Mouse (Mus musculus): ENCODE data around the gene Adcy5.

Gene Adcy5

DNA sequence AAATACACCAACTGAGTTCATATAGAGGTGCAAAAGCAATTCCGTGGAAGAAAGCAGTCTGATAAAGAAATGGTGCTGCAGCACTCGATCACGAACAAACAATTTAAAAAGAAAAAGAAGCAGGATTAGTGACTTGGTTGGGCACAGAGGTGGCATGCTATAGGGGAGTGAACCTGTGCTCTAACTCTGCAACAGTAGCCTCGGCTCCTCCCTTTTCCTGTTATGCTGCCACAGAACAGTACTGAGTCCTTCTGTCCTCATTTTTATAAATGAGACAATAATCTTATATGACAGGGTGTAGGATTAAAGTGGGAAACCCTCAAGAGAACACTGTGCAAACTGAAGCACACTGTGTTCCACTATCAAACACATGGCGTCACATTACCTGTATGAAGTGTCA, 162.8 kb downstream of the Adcy5 start:
- no peak for DNase-seq (ENCODE audit: low spot score)

DNA sequence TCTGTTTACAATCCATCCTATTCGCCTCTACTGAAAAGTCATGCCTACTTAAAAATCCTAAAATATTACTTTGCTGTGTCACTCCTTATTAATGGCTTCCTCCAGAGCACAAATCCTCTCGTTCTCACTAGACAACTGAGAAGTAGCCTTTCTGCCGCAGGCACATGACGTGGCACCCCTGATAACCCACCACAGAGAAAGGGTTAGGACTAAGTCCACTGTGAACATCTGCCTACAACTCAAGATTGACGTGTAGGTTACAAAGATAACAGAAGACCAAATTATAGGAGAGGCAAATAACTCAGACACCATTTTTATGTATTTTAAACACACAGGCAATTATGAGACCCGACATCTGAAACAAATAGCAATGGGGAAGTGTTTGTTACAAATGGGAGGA, 163.7 kb downstream of the Adcy5 start:
- no peak for DNase-seq (ENCODE audit: low spot score)

DNA sequence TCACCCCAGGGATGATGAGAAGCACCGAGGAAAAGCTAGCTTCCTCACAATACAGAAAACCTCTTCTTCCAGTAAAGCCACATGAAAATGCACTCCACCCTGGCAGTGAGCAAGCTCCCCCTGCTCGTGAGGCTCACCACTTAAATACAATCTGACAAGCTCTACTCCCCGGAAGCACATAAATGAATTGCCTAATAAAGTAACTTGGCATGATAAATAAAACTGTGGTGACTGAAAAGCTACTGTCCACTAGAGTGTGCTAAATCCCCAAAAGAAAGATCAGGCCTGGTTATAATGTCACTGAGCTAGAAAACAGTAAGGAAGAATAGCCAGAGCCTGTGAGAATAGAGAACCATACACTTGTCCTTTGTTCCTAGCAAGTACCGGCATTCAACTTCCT, 164.7 kb downstream of the Adcy5 start:
- no peak for DNase-seq (ENCODE audit: low spot score)

- DNase-seq (ENCODE audit: low spot score): no peak
Observed at GRCm38 (mm10) chr16:35319773-35320172, 165.1 kb downstream of the Adcy5 start.

DNA sequence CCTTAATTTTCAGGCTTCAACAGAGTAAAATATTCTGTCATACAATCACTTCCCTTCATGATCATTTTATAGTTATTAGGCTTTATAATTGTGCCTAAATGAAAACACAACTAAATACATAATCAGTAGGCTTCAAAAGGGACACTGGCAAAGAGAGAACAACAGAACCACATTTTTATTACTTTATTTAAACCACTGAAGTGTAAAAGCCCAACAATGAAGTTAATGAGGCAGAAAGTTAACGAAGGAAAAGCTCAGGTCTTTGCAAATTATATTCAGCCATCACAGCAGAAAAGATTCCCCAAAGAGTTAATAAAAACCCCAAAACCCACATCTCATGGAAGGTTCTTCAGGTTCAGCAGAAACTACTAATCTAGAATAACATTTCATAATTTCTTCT, 175.8 kb downstream of the Adcy5 start:
- DNase-seq (ENCODE audit: low spot score): no peak
